Mouse (Mus musculus): ENCODE measurements around the gene Wwc2. TPM values are rescaled to one million over a fixed set of nuclear protein-coding genes. Genes with fewer than 3 reads are reported as not detected.

Wwc2 gene
- polyA plus RNA-seq, 1 experiment from 2014 or later: 5.1 TPM

DNA sequence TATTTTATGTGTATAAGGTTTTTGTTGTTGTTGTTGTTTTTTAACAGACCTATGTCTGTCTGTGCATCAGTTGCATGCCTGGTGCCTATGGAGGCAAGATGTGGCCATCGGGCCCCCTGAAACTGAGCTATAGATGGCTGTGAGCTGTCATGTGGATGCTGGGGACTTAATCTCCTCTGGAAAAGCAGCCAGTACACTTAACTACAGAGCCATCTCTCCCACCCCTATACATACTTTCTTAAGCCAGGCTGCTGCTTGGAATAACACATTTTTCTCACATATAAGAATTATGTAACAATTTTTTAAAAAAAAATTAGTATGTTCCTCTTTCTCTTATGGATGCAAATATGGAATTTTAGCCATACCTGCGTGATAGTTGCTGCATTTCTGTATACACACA, 207.2 kb downstream of the Wwc2 start:
- no peak for ATAC-seq (ENCODE audit: low FRiP score, low TSS enrichment)
- Histone ChIP-seq H3K4me1 (replicated peaks; ENCODE audit: control insufficient read depth, insufficient read depth) (no peaks in the 10 kb centered on the region), H3K36me3 (ENCODE audit: control insufficient read depth, insufficient read depth, low read length) (no peaks in the 10 kb centered on the region), H3K4me2 (replicated peaks; ENCODE audit: low read depth) (no peak overlapping the region), H3K9me3 (ENCODE audit: control insufficient read depth, low read length) (no peaks in the 10 kb centered on the region), H3K27ac (replicated peaks) (no peak overlapping the region), H3K27me3 (ENCODE audit: control insufficient read depth, insufficient read depth, low read length) (no peaks in the 10 kb centered on the region), H3K9ac (ENCODE audit: low read length) (no peak overlapping the region), H3K4me3 (ENCODE audit: low read depth, low read length) (no peak overlapping the region)
- DNase-seq (ENCODE audit: low spot score): no peak
- TF ChIP-seq EP300 (optimal IDR thresholded peaks at IDR 0.05): no peak
- no peak for TF ChIP-seq CTCF (IDR thresholded peaks at IDR 0.05; ENCODE audit: low read depth)
- WGBS: 84% methylated on average over 2 of the region's 2 CpGs

- WGBS: 90% methylated on average over 4 of the region's 4 CpGs
- no peaks in the 10 kb centered on the region for H3K36me3 ChIP-seq (ENCODE audit: control insufficient read depth, insufficient read depth, low read length)
- no peaks in the 10 kb centered on the region for H3K4me1 ChIP-seq (replicated peaks; ENCODE audit: control insufficient read depth, insufficient read depth)
- H3K27ac ChIP-seq (replicated peaks): no peak overlapping the region
- ATAC-seq (ENCODE audit: low FRiP score, low TSS enrichment): no peak
- no peak overlapping the region for H3K4me3 ChIP-seq (ENCODE audit: low read depth, low read length)
- no peak overlapping the region for H3K9ac ChIP-seq (ENCODE audit: low read length)
- DNase-seq (ENCODE audit: low spot score): no peak
- H3K27me3 ChIP-seq (ENCODE audit: control insufficient read depth, insufficient read depth, low read length): no peaks in the 10 kb centered on the region
- H3K9me3 ChIP-seq (ENCODE audit: control insufficient read depth, low read length): no peaks in the 10 kb centered on the region
- TF ChIP-seq CTCF (IDR thresholded peaks at IDR 0.05; ENCODE audit: low read depth): no peak
- TF ChIP-seq EP300 (optimal IDR thresholded peaks at IDR 0.05): no peak
- H3K4me2 ChIP-seq (replicated peaks; ENCODE audit: low read depth): no peak overlapping the region
Measured at GRCm38 (mm10) chr8:47781881-47782280, 208.8 kb downstream of the Wwc2 start.

DNA sequence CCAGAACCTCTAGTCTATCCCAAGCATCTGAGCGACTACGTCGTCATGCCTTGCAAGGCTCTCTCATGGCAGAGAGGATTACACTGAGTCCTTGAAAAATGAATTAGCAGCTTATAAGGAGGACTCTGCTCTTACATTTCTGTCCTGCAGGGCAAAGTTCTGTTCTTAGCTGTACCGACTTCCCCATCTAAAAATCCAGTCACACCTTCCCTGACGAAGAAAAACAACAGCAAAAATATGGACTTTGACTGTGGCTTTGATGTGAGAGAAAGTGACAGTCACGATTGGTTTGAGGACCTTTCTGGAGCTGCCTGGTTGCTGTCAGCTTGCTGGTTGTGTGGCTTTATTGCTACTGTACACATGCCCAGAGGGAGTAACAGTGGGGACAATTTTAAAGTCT, 211.1 kb downstream of the Wwc2 start:
- no peak overlapping the region for H3K27ac ChIP-seq (replicated peaks)
- no peak for TF ChIP-seq CTCF (IDR thresholded peaks at IDR 0.05; ENCODE audit: low read depth)
- no peak for TF ChIP-seq EP300 (optimal IDR thresholded peaks at IDR 0.05)
- WGBS: 61% methylated on average over 6 of the region's 6 CpGs
- no peaks in the 10 kb centered on the region for H3K36me3 ChIP-seq (ENCODE audit: control insufficient read depth, insufficient read depth, low read length)
- no peak overlapping the region for H3K4me3 ChIP-seq (ENCODE audit: low read depth, low read length)
- H3K9ac ChIP-seq (ENCODE audit: low read length): no peak overlapping the region
- ATAC-seq (ENCODE audit: low FRiP score, low TSS enrichment) (no peak), DNase-seq (ENCODE audit: low spot score) (no peak)
- no peak overlapping the region for H3K4me2 ChIP-seq (replicated peaks; ENCODE audit: low read depth)
- H3K4me1 ChIP-seq (replicated peaks; ENCODE audit: control insufficient read depth, insufficient read depth): no peaks in the 10 kb centered on the region
- no peaks in the 10 kb centered on the region for H3K27me3 ChIP-seq (ENCODE audit: control insufficient read depth, insufficient read depth, low read length)
- no peaks in the 10 kb centered on the region for H3K9me3 ChIP-seq (ENCODE audit: control insufficient read depth, low read length)

DNA sequence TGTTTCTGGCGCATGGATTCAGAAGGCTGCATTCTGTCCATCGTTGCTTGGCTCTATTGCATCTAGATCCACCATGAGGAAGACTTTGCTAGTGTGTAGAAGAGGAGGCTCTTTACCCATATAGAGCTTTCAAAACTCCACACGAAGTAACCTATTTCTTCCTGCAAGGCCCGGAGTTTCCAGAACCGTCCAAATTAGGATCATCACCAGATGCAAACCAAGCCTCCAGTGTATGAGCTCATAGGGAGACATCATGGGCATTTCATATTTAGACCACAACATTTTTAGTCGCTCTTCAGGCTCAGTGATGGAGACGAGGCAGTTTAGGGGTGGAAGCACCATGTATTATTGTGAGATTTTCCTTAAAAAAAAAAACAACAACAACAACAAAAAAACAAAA, 213.3 kb downstream of the Wwc2 start:
- Histone ChIP-seq H3K9ac (ENCODE audit: low read length) (no peak overlapping the region), H3K4me2 (replicated peaks; ENCODE audit: low read depth) (no peak overlapping the region), H3K4me1 (replicated peaks; ENCODE audit: control insufficient read depth, insufficient read depth) (no peaks in the 10 kb centered on the region), H3K36me3 (ENCODE audit: control insufficient read depth, insufficient read depth, low read length) (no peaks in the 10 kb centered on the region), H3K27me3 (ENCODE audit: control insufficient read depth, insufficient read depth, low read length) (no peaks in the 10 kb centered on the region), H3K27ac (replicated peaks) (no peak overlapping the region), H3K9me3 (ENCODE audit: control insufficient read depth, low read length) (no peaks in the 10 kb centered on the region), H3K4me3 (ENCODE audit: low read depth, low read length) (no peak overlapping the region)
- TF ChIP-seq EP300 (optimal IDR thresholded peaks at IDR 0.05) (no peak), CTCF (IDR thresholded peaks at IDR 0.05; ENCODE audit: low read depth) (no peak)
- no peak for ATAC-seq (ENCODE audit: low FRiP score, low TSS enrichment)
- 86% methylated on average over 7 of the region's 7 CpGs for WGBS
- no peak for DNase-seq (ENCODE audit: low spot score)

Other genes with a start within 250 kb of the Wwc2 start
- gene Cldn24, start 168.8 kb downstream of the Wwc2 start, polyA plus RNA-seq (2015; fragmentation: Nextera tagmentation; extraction: Ambion mirVana): not detected in 2 replicates
- not detected in 2 replicates for gene Cldn22, start 166.4 kb downstream of the Wwc2 start, polyA plus RNA-seq (2015; fragmentation: Nextera tagmentation; extraction: Ambion mirVana)
- 7.7 and 8.4 TPM in 2 replicates for gene Dctd, start 108.2 kb upstream of the Wwc2 start, polyA plus RNA-seq (2015; fragmentation: Nextera tagmentation; extraction: Ambion mirVana)